In the genomic region with DNA sequence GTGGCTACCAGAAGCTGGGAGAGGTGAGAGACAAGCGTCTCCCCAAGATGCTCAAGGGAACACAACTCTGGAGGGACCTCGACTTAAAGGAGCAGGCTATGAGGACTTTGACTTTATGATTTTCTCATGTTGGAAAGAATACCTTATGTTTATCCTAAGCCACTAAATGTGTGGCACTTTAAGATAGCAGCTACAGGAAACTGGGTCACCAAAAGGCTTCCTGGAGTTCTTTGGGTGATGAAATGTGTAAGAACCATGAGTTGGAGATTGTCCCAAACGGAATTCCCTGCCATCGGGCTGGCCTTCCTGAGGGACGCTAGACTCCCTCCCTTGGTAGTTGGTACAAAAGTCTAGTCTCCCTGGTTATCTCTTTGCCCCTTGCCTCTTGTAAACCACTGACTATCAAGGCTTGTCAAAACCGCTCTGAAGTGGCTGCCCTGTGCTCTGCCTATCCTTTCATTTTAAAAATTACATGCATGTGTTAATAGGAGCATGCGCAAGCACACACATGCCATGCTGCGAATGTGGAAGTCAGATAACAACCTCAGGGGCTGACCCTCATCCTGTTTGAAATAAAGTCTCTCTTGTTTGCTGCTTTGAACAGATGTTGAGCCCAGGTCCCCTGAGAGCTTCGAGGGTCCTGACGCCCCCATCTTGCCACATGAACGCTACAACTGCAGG, we compare ENCODE assay signal across 19 mouse cellular contexts. TPM values are rescaled to one million over a fixed set of nuclear protein-coding genes. Genes with fewer than 3 reads are reported as not detected.
DNase-seq lines count a peak whose midpoint lies in the region; ATAC-seq lines count a peak whose summit lies in the region.
"Had no signal": no experiment of that assay in that cellular context is flagged by ENCODE, and none has a peak within 500 bp of the region (broad histone marks: within the 10 kb centered on the region; RNA-seq: fewer than 3 reads in every experiment).

No protein-coding gene starts in this region.

- no peaks in the 10 kb centered on the region for H3K36me3 ChIP-seq in midbrain, embryonic 10.5 days
- no peaks in the 10 kb centered on the region for H3K36me3 ChIP-seq in midbrain, embryonic 11.5 days (ENCODE audit: control insufficient read depth, insufficient read depth, low read length)
- no peaks in the 10 kb centered on the region for H3K36me3 ChIP-seq in liver, embryonic 13.5 days
- H3K36me3 ChIP-seq: embryonic facial prominence, embryonic 12.5 days; forebrain, embryonic 15.5 days; G1E; neural tube, embryonic 12.5 days had no signal

- no peak overlapping the region for H3K4me2 ChIP-seq in midbrain, embryonic 11.5 days
- H3K4me2 ChIP-seq in liver, embryonic 13.5 days: peak overlapping the region; percentile 31
- H3K4me2 ChIP-seq: embryonic facial prominence, embryonic 12.5 days; forebrain, embryonic 15.5 days; neural tube, embryonic 12.5 days had no signal

- no peaks in the 10 kb centered on the region for H3K27me3 ChIP-seq in midbrain, embryonic 10.5 days (ENCODE audit: low read depth, poor library complexity, severe bottlenecking)
- no peaks in the 10 kb centered on the region for H3K27me3 ChIP-seq in midbrain, embryonic 11.5 days (ENCODE audit: control insufficient read depth, insufficient read depth, low read length)
- no peaks in the 10 kb centered on the region for H3K27me3 ChIP-seq in liver, embryonic 13.5 days
- H3K27me3 ChIP-seq: embryonic facial prominence, embryonic 12.5 days; forebrain, embryonic 15.5 days; neural tube, embryonic 12.5 days had no signal

- ATAC-seq in midbrain, embryonic 11.5 days (ENCODE audit: low FRiP score): no peak
- peak; percentile 85 for ATAC-seq in common myeloid progenitor, adult 5-6 weeks (replicated peaks; ENCODE audit: low read depth, poor library complexity, severe bottlenecking)
- ATAC-seq in liver, embryonic 13.5 days (ENCODE audit: low read depth): peak; percentile 71
- ATAC-seq in megakaryocyte-erythroid progenitor cell, adult 5-6 weeks (replicated peaks; ENCODE audit: low FRiP score, low TSS enrichment, poor library complexity, severe bottlenecking): peak; percentile 74
- no peak for ATAC-seq in monocyte, adult 5-6 weeks (replicated peaks; ENCODE audit: insufficient number of reproducible peaks, low FRiP score, low TSS enrichment, poor library complexity, severe bottlenecking)
- ATAC-seq: forebrain, embryonic 15.5 days; inflammation-experienced regulatory T-cells, adult 6 months had no signal

- H3K9ac ChIP-seq in midbrain, embryonic 11.5 days (ENCODE audit: low read length): no peak overlapping the region
- no peak overlapping the region for H3K9ac ChIP-seq in liver, embryonic 13.5 days
- H3K9ac ChIP-seq: embryonic facial prominence, embryonic 12.5 days; forebrain, embryonic 15.5 days; neural tube, embryonic 12.5 days had no signal

- H3K9me3 ChIP-seq in midbrain, embryonic 10.5 days (replicated peaks): peaks cover 8% of the 10 kb centered on the region
- H3K9me3 ChIP-seq in midbrain, embryonic 11.5 days (ENCODE audit: control insufficient read depth, low read length): no peaks in the 10 kb centered on the region
- H3K9me3 ChIP-seq in liver, embryonic 13.5 days (replicated peaks): no peaks in the 10 kb centered on the region; the same call in 1 of the 2 replicates
- H3K9me3 ChIP-seq: forebrain, embryonic 15.5 days; G1E; limb, embryonic 10.5 days had no signal

- 88% methylated on average over 11 of the region's 11 CpGs for WGBS in midbrain, embryonic 10.5 days
- 85% methylated on average over 11 of the region's 11 CpGs for WGBS in midbrain, embryonic 11.5 days
- WGBS in liver, embryonic 13.5 days (ENCODE audit: insufficient replicate concordance): 11% methylated on average over 11 of the region's 11 CpGs

- no peak overlapping the region for H3K4me3 ChIP-seq in midbrain, embryonic 10.5 days
- H3K4me3 ChIP-seq in midbrain, embryonic 11.5 days (ENCODE audit: low read depth, low read length): no peak overlapping the region
- H3K4me3 ChIP-seq in liver, embryonic 13.5 days (replicated peaks): no peak overlapping the region
- H3K4me3 ChIP-seq: embryonic facial prominence, embryonic 12.5 days; forebrain, embryonic 15.5 days; limb, embryonic 10.5 days; neural tube, embryonic 12.5 days had no signal

- H3K27ac ChIP-seq in midbrain, embryonic 10.5 days (replicated peaks): 0 out of 2 replicates have a peak overlapping the region, but pooled peaks have one; percentile 13
- H3K27ac ChIP-seq in midbrain, embryonic 11.5 days (ENCODE audit: low read depth, low read length): no peak overlapping the region
- H3K27ac ChIP-seq in liver, embryonic 13.5 days: no peak overlapping the region; the same call in none of the 2 replicates
- H3K27ac ChIP-seq: embryonic facial prominence, embryonic 12.5 days; forebrain, embryonic 15.5 days; limb, embryonic 10.5 days; macrophage; neural tube, embryonic 12.5 days had no signal

- DNase-seq in midbrain, embryonic 10.5 days (ENCODE audit: low spot score): no peak
- no peak for DNase-seq in midbrain, embryonic 11.5 days (ENCODE audit: low spot score, missing footprints)
- DNase-seq in liver, embryonic 13.5 days: peak; percentile 23
- no peak for DNase-seq in urinary bladder, postnatal 4 days (ENCODE audit: low spot score in 2 of 2)
- DNase-seq: adrenal gland, adult 2 months; cerebellum, adult 18-20 months; heart, adult 11 months; kidney, adult 9 months; lung, adult 2 months had no signal

- peaks cover 49% of the 10 kb centered on the region for H3K4me1 ChIP-seq in midbrain, embryonic 10.5 days
- H3K4me1 ChIP-seq in midbrain, embryonic 11.5 days (ENCODE audit: control insufficient read depth, insufficient read depth, low read length): peaks cover 7% of the 10 kb centered on the region
- H3K4me1 ChIP-seq in liver, embryonic 13.5 days (replicated peaks): peaks cover 34% of the 10 kb centered on the region

RNA-seq across cellular contexts. Expression of gene Eya2, which starts 44.4 kb away (rescaled TPM):
- 9.6 and 14.2 TPM in 2 replicates for polyA plus RNA-seq in midbrain, embryonic 10.5 days (2016; fragmentation: Nextera tagmentation; extraction: Ambion mirVana)
- polyA plus RNA-seq in midbrain, embryonic 11.5 days (2014; fragmentation: Nextera tagmentation; extraction: Ambion mirVana): 6.9 and 8.3 TPM in 2 replicates
- total RNA-seq in common myeloid progenitor, adult 5-6 weeks (2017): 15.0 and 24.9 TPM in 2 replicates
- polyA plus RNA-seq in liver, embryonic 13.5 days (2015; fragmentation: Nextera tagmentation; extraction: Ambion mirVana): 0.13 and 0.23 TPM in 2 replicates
- 1.6 and 3.9 TPM in 2 replicates for total RNA-seq in megakaryocyte-erythroid progenitor cell, adult 5-6 weeks (2014; fragmentation: Nextera tagmentation)
- 4.8 and 12.9 TPM in 2 replicates for total RNA-seq in megakaryocyte-erythroid progenitor cell, adult 5-6 weeks (2017)
- 6.4 to 28.6 TPM (median 10.3 TPM) in 3 replicates for total RNA-seq in monocyte, adult 5-6 weeks (2017)
- total RNA-seq: G1E had no signal
- polyA plus RNA-seq: G1E, macrophage had no signal

Comparison
In these comparisons a context has a peak if more than half of its experiments do, and no peak if none do; other contexts are left out.
1. ATAC-seq: peak in common myeloid progenitor, adult 5-6 weeks (single experiment), liver, embryonic 13.5 days (single experiment) and megakaryocyte-erythroid progenitor cell, adult 5-6 weeks (single experiment); none in midbrain, embryonic 11.5 days (single experiment) and monocyte, adult 5-6 weeks (single experiment).